Mouse (Mus musculus) G1E (cell line): ENCODE measurements around the gene Acin1.

Experiments
- CTCF ChIP-seq: IDR thresholded peaks from 2 replicates; pipeline ENCODE4 v1.5.1; 2012; ENCODE audit warnings: low read depth, low read length, inconsistent platforms, mixed read lengths
- GATA1 ChIP-seq: IDR thresholded peaks from 2 replicates; pipeline ENCODE4 v1.6.1; 2012; ENCODE audit warnings: borderline replicate concordance, low read length, inconsistent platforms, mixed read lengths
- GATA2 ChIP-seq: IDR thresholded peaks from 2 replicates; pipeline ENCODE4 v1.6.1; 2012; ENCODE audit warnings: low read depth, low read length, inconsistent platforms, borderline replicate concordance
- TAL1 ChIP-seq: conservative IDR thresholded peaks from 2 replicates; pipeline ENCODE4 v1.6.1; 2012; ENCODE audit warnings: low read depth, low read length, inconsistent platforms, mixed read lengths

DNA sequence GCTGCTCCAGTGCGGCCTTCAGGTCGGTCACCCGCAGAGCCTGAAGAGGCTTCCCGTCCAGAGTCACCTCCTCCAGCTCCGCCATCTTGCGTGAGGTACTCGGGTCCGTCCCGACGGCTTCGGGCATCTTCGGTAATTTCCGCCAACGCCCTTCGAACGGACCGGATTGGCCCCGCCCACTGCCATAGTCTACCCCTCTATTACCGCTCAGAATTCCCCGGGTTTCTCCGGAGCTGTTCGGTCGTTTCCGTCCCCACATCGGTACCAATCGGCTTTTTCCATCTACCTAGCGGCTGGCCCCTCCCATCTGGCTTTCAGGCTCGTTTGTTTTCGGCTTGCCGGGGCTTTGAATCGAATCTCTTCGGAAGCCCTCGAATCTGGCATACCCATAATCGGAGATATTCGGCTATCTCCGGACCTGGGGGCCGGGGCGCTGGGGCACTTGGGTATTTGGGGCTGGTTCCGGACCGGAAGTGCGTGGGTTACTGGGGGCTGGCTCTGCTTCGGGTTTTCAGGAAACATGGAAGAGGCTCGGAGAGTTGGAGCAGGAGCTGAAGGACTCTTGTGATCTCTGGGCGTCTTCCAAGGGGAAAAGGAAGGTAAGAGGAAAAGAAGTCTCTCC is at the start of gene Acin1:
- TF ChIP-seq CTCF: no peak
- TF ChIP-seq GATA1: no peak
- TF ChIP-seq TAL1: no peak
- TF ChIP-seq GATA2: no peak
